Mouse (Mus musculus) adrenal gland (tissue): ENCODE results near the gene Atg5.

ENCODE experiments used
- intact Hi-C: fragments of 180-260 bp; cut with DNase I; formaldehyde crosslinking; loops from one replicate; pipeline ENCODE4 v1.15.1; 2025
- microRNA-seq, 2 experiments: library from miRNA; unstranded; fragments of <30 nt; microRNA quantifications; one replicate each; pipeline ENCODE4; 2019

The Atg5 gene

GRCm38 (mm10) chr10:44381948-44382347 lies 113.8 kb downstream of the Atg5 start:
- intact Hi-C loops, result no loop called here

- intact Hi-C loops, result no loop called here
These were observed 115.1 kb downstream of the Atg5 start for GRCm38 (mm10) chr10:44383213-44383612.

- intact Hi-C loops, result no loop called here
These were observed 117.1 kb downstream of the Atg5 start for GRCm38 (mm10) chr10:44385227-44385626.

- intact Hi-C loops, result no loop called here
These were observed 120.6 kb downstream of the Atg5 start for GRCm38 (mm10) chr10:44388706-44389233.

GRCm38 (mm10) chr10:44390286-44390685 lies 122.1 kb downstream of the Atg5 start:
- intact Hi-C loops, result no loop called here

- intact Hi-C loops, result no loop called here
These were observed 123.5 kb downstream of the Atg5 start for GRCm38 (mm10) chr10:44391509-44392290.

- intact Hi-C loops, result no loop called here
These were observed 124.7 kb downstream of the Atg5 start for GRCm38 (mm10) chr10:44392855-44393254.

GRCm38 (mm10) chr10:44400119-44400518 lies 132.0 kb downstream of the Atg5 start:
- intact Hi-C loops, result no loop called here

GRCm38 (mm10) chr10:44400602-44401001 lies 132.4 kb downstream of the Atg5 start:
- intact Hi-C loops, result no loop called here

- intact Hi-C loops, result no loop called here
These were observed 133.4 kb downstream of the Atg5 start for GRCm38 (mm10) chr10:44401600-44401999.

GRCm38 (mm10) chr10:44403415-44403814 lies 135.3 kb downstream of the Atg5 start:
- intact Hi-C loops, result no loop called here

- intact Hi-C loops, result no loop called here
These were observed 140.9 kb downstream of the Atg5 start for GRCm38 (mm10) chr10:44409054-44409453.

GRCm38 (mm10) chr10:44409958-44410357 lies 141.8 kb downstream of the Atg5 start:
- intact Hi-C loops, result no loop called here

Small RNAs within 50 kb of the gene (microRNA-seq; reads per million reads assigned to microRNA genes)
- gene Mir1929, result 0 to 0.62 reads per million in 2 experiments
